Mouse (Mus musculus) activated CD4-positive, CD25-positive, alpha-beta regulatory T cell, adult 9 weeks (primary cell): ENCODE measurements around the gene Oard1. TPM values are rescaled to one million over a fixed set of nuclear protein-coding genes. Genes with fewer than 3 reads are reported as not detected.

Experiments used
- polyA plus RNA-seq: library from polyadenylated mRNA; unstranded; fragments of 100-300 nt; shearing (Covaris generic); gene quantifications from one replicate; pipeline ENCODE4 v1.2.1, GENCODE M21; 2017

The Oard1 gene
- polyA plus RNA-seq = 83.3 TPM

DNA sequence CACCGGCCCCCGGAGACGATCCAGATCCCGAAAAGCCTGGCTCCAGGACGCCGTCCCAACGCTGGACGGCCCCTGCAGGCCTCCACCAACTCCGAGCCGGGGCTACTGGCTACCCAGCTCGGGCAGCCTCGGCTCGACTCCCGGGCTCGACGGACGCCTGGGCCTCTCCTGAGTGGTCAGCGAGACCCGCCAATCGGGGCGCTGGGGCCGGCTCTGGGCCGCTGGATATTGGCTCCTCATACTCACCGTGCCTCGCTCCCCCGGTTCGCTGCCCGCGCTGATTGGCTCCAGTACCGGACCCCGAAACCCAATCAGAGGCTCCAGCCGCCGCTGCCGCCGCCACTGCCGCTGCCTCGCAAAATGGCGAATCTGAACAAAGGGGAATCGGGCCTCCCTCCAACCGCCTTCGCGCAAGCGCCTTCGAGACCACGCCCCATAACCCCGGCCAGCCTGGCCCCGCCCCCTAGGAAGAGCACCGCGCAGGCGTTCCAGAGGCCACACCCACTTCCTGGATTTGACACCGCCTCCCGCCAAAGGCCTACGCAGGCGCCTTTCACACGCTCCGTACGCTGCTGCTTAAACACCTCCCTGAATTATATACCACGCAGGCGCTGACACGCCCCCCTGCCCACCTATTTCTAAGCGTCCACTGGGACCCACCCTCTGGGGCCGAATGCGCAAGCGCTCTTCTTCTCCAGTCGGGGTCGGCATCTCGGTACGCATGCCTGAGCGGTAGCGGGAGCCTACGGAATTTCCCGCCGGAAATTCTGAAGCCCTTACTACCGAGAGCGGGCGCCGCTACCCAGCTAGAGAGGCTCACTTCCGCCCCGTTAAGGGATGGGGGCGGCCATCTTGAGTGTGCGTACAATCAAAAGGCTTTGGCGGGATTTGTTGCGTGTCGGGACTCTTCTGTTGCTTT, at the start of gene Oard1, which contains the start of gene Nfya:
Gene Oard1 (plus strand): TSS at position 635 of the 919 bp plus-strand sequence.
Gene Nfya (minus strand): TSS at position 527 of the 919 bp plus-strand sequence.

DNA sequence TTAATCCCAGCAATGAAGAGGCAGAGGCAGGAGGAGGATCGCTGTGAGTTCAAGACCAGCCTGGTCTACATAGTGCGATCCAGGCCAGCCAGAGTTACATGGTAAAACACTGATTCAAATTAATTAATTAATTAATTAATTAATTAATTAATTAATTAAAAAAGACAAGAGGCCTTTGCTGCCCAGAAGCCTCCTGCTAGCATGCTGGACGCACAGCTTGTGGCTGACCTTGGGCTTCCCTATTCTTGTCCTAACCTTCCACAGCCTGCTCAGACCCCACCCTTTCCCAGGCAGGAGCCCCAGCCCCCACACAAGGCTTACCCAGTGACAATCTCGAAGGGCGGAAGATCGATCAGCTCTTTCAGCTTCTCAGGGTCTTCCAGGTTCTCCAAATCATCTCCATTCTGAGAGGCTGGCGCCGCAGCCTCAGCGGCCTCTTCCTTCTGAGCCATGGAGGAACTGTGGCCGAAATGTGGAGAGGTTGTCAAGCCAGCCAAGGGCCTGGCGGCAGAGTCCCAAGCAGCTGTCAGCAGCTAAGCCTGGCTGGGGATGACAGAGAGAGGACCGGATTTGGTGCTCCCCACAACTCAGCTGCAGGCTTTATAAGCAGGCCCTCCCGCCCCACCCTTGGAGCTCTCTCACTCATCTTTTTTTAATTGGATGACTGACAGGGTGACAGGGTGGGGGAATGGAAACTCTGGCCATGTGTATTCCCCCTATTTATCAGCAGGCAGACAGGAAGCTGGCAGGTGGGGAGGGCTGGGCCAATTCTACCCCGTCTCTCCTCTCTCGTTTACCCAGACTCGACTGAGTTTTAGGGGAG, 22.6 kb downstream of the Oard1 start, which contains the start of gene Apobec2:
Gene Apobec2 (minus strand): TSS at position 773 of the 823 bp plus-strand sequence.

DNA sequence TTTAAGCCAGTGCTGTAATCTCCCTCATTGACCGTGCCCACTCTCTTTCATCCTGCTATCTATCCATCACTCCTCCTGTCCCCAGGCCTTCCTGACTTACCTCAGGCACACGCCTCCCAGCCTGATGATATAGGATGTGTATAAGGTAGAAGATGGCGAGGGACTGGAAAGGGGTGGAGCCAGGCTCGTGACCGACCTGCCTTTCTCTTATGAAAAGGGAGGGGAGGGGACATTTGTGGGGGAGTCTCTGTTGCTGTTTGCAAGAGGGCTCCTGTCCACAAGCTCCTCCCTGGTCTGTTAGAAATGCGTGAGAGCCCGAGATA, 41.5 kb downstream of the Oard1 start, which contains the start of gene Tspo2:
Gene Tspo2 (minus strand): TSS at position 170 of the 323 bp plus-strand sequence.

DNA sequence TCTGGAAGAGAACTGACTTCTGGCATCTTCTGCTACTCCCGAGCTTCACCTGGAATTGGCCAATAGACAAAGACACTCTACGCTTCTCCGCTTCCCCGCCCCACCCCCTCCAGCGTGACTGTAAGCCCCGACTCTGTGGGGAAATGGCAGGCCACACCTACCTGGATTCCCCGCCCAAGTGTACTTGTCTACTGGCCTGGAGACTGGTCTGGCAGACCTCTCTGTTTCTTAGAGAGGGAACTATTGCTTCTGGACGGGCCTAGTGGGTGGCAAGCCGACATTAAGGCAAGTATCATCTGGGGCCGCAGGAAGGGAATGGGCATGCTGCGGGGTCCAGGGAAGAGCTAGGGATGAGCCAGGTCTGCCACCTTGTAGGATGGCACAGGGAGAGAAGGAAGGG, 44.9 kb downstream of the Oard1 start, which contains the start of gene Unc5cl:
Gene Unc5cl (plus strand): TSS at position 214 of the 400 bp plus-strand sequence.

Other genes with a start within 250 kb of the Oard1 start
- not detected for gene A530064D06Rik, start 242.7 kb upstream of the Oard1 start, polyA plus RNA-seq
- gene Trem1, start 177.2 kb upstream of the Oard1 start, polyA plus RNA-seq = not detected
- not detected for gene Trem3, start 162.2 kb upstream of the Oard1 start, polyA plus RNA-seq
- gene Treml4, start 145.7 kb upstream of the Oard1 start, polyA plus RNA-seq = 1.6 TPM
- gene Treml2, start 110.5 kb upstream of the Oard1 start, polyA plus RNA-seq = 31.1 TPM
- 2.4 TPM for gene B430306N03Rik, start 93.9 kb upstream of the Oard1 start, polyA plus RNA-seq
- gene Trem2, start 63.6 kb upstream of the Oard1 start, polyA plus RNA-seq = not detected
- gene Treml1, start 50.1 kb upstream of the Oard1 start, polyA plus RNA-seq = not detected
- 7.5 TPM for gene Nfya, start 108 bp upstream of the Oard1 start, polyA plus RNA-seq
- 9.1 TPM for gene Apobec2, start 22.9 kb downstream of the Oard1 start, polyA plus RNA-seq
- gene Tspo2, start 41.5 kb downstream of the Oard1 start, polyA plus RNA-seq = 0.37 TPM
- gene Unc5cl, start 44.9 kb downstream of the Oard1 start, polyA plus RNA-seq = 40.4 TPM